Mouse (Mus musculus) cortical plate, adult 2 months (tissue): ENCODE measurements at regions not wholly inside any gene's neighbourhood (a gene's known extent, or its start where the extent isn't known, plus 50 kb on each side); places are given as distances from the start of the nearest gene placed in this dataset.

Experiments
- H3K27ac ChIP-seq: fragments of 200-500 bp; 2 replicates; pipeline ENCODE4 v1.5.1; 2012; ENCODE audit warnings: low read length, control low read depth, inconsistent platforms; ENCODE audit not compliant: insufficient read depth
- H3K4me1 ChIP-seq: fragments of 200-500 bp; 2 replicates; pipeline ENCODE4 v1.6.1; 2011; ENCODE audit warnings: low read length; ENCODE audit not compliant: control insufficient read depth, insufficient read depth
- H3K4me3 ChIP-seq: fragments of 200-500 bp; 2 replicates; pipeline ENCODE4 v1.5.1; 2011; ENCODE audit warnings: mild to moderate bottlenecking, low read length, control low read depth; ENCODE audit not compliant: insufficient read depth
- CTCF ChIP-seq: fragments of 200-500 bp; IDR thresholded peaks from 2 replicates; pipeline ENCODE4 v1.5.1; 2011; ENCODE audit warnings: mild to moderate bottlenecking, control low read depth, low read length; ENCODE audit not compliant: insufficient read depth; ENCODE audit errors: extremely low read depth
- POLR2A ChIP-seq: fragments of 200-500 bp; IDR thresholded peaks from 2 replicates; pipeline ENCODE4 v1.6.1; 2011; ENCODE audit warnings: mild to moderate bottlenecking, low read length, control low read depth; ENCODE audit not compliant: insufficient read depth; ENCODE audit errors: extremely low read depth

GRCm38 (mm10) chr4:9116955-9117647 lies 878.3 kb upstream of the Car8 start:
- Histone ChIP-seq H3K27ac (no peak overlapping the region), H3K4me3 (no peak overlapping the region), H3K4me1 (no peaks in the 10 kb centered on the region)
- no peak for TF ChIP-seq CTCF
- TF ChIP-seq POLR2A: no peak

GRCm38 (mm10) chr4:9115874-9116273 lies 877.0 kb upstream of the Car8 start:
- TF ChIP-seq POLR2A: no peak
- no peak for TF ChIP-seq CTCF
- Histone ChIP-seq H3K4me1 (no peaks in the 10 kb centered on the region), H3K4me3 (no peak overlapping the region), H3K27ac (no peak overlapping the region)

GRCm38 (mm10) chr4:9113982-9114381 lies 875.1 kb upstream of the Car8 start:
- Histone ChIP-seq H3K27ac (no peak overlapping the region), H3K4me1 (no peaks in the 10 kb centered on the region), H3K4me3 (no peak overlapping the region)
- no peak for TF ChIP-seq CTCF
- TF ChIP-seq POLR2A: no peak

- no peak overlapping the region for H3K4me3 ChIP-seq
- H3K4me1 ChIP-seq: no peaks in the 10 kb centered on the region
- TF ChIP-seq POLR2A (no peak), CTCF (no peak)
- no peak overlapping the region for H3K27ac ChIP-seq
Measured at GRCm38 (mm10) chr4:9110355-9110754, 871.5 kb upstream of the Car8 start.

- Histone ChIP-seq H3K4me1 (no peaks in the 10 kb centered on the region), H3K4me3 (no peak overlapping the region), H3K27ac (no peak overlapping the region)
- TF ChIP-seq POLR2A (no peak), CTCF (no peak)
Measured at GRCm38 (mm10) chr4:9107295-9107694, 868.5 kb upstream of the Car8 start.

- Histone ChIP-seq H3K4me1 (no peaks in the 10 kb centered on the region), H3K27ac (no peak overlapping the region), H3K4me3 (no peak overlapping the region)
- TF ChIP-seq POLR2A (no peak), CTCF (no peak)
Measured at GRCm38 (mm10) chr4:9106778-9107177, 867.9 kb upstream of the Car8 start.

- TF ChIP-seq CTCF (no peak), POLR2A (no peak)
- Histone ChIP-seq H3K4me1 (no peaks in the 10 kb centered on the region), H3K4me3 (no peak overlapping the region), H3K27ac (no peak overlapping the region)
Measured at GRCm38 (mm10) chr4:9104657-9105056, 865.8 kb upstream of the Car8 start.

GRCm38 (mm10) chr4:9103958-9104357 lies 865.1 kb upstream of the Car8 start:
- TF ChIP-seq CTCF (no peak), POLR2A (no peak)
- Histone ChIP-seq H3K4me1 (no peaks in the 10 kb centered on the region), H3K4me3 (no peak overlapping the region), H3K27ac (no peak overlapping the region)

- peak; percentile 97 for TF ChIP-seq CTCF
- no peak for TF ChIP-seq POLR2A
- Histone ChIP-seq H3K27ac (no peak overlapping the region), H3K4me3 (no peak overlapping the region), H3K4me1 (no peaks in the 10 kb centered on the region)
Measured at GRCm38 (mm10) chr4:9096809-9097700, 858.2 kb upstream of the Car8 start.

GRCm38 (mm10) chr4:9096274-9096673 lies 857.4 kb upstream of the Car8 start:
- no peak for TF ChIP-seq POLR2A
- H3K27ac ChIP-seq: no peak overlapping the region
- no peak overlapping the region for H3K4me3 ChIP-seq
- no peaks in the 10 kb centered on the region for H3K4me1 ChIP-seq
